Mouse (Mus musculus) lung, postnatal 10 days (tissue): ENCODE data around the gene Gse1.

Source experiments
- DNase-seq: peaks from one replicate; pipeline ENCODE4 v3.0.0; 2021

Gse1 gene

DNA sequence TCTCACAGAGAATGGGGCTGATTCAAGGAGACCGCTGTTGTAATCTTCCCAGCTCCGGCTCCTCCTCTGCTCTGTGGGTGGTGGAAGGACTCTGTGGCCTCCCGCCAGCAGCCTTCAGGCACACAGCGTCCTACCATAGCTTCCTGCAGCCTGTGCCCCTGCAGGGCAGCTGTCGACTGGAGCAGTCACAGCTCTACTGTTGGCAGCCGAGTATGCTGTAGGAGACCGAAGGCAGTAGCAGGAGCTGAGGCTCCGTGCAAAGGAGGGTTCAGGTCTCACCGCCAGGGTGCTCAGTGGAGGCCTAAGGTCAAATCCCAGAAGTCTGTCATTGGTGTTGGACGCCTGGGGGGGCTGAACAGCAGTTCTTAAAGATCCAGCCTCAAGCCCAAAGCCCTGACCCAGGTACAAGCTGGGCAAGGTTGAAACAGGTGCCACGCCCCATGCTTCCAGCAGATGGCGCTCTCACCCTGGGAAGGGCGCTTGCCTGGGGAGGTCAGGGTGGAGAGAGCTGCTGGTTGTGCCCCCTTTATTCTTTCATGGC lies 72.4 kb downstream of the Gse1 start:
- DNase-seq: peak; percentile 83

DNA sequence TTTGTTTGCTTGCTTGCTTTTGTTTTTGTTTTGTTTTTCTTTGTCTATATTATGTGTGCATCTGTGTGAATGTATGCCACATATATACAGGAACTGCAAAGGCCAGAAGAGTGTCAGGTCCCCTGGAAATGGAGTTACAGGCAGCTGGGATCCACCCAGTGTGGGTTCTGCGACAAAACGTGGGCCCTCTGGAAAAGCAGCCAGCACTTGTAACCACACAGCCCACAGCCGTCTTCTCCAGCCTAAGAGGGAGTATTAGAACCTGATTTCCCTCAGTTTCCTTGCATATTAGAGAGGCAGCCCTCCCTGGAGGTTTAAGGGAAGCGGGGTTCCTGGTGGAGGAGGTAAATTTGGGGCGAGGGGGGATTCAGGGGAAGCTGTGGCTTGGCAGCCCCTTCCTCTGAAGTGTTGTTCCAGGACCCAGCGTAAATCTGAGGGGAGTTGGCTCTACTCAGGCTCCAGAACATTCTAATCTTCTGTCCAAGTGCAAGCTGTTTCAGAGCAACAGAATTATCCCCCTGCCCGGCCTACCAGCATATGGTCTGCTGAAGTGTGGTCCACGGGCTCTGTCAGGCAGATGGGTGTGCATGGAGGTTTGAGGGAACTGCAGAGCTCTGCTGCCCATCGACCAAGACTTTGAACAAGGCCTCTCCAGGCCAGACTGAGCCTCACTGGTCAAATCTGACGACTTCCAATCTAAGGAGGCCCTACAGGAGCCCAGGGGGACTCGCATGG lies 74.9 kb downstream of the Gse1 start:
- no peak for DNase-seq

DNA sequence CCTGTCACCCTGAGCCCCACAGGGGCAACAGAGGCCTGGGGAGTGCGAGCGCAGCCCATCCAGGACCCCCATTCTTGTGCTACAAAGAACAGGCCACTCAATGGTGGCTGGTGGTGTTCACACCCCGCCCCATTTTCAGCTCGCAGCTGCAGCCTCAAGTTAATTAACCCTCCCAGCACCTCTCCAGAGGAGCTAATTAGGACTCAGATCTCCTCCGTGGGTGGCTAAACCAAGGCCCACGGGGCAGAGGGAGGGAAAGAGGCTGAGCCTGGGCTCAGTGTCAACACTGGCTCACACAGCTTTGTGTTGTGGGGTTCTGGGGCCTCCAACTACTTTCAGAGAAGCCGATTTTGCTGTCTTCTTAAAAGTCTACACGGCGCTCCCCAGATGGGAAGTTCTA lies 75.8 kb downstream of the Gse1 start:
- no peak for DNase-seq

DNA sequence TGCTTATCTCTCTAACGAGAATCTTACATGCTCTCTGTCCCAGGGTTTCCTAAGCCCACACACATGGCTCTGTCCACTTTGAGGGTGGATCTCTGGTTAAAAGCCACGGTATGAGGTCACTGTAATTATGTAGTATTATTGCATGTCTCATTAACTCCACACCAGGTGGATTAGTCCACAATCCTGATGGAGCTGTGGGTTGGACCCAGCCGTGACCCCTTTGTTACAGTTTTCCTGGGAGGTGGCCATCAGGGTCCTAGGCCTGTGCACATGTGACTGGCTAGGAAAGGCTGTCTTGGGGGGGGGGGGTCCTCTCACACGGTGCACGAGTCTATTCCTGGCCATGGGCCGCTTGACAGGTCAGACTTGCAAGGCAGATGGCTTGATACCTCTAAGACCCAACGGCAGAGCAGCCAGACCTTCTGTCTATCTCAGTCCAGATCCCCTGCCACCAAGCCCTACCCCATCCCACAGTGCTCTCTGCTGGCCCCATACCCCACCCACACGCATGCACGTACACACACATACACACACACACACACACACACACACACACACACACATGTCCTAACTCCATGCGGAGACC lies 77.6 kb downstream of the Gse1 start:
- no peak for DNase-seq

DNA sequence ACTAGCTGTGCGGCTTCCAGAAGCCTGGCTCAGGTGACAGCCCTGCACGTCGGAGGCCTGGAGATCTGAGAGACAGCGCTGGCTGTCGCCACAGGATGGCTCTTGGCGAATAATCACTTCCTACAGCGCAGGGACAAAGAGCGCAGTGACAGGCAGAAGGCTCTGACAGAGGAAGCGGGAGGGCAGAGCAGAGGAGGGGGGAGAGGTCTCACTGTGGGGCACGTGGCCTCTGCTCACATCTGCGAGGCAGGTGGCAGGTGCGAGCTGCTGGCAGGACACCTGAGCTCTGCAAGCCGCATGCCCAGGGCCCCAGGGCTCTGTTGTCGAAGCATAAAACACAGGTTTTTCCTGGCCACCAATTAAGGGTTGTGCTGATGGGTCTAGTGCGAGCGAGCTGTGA lies 78.8 kb downstream of the Gse1 start:
- no peak for DNase-seq

DNA sequence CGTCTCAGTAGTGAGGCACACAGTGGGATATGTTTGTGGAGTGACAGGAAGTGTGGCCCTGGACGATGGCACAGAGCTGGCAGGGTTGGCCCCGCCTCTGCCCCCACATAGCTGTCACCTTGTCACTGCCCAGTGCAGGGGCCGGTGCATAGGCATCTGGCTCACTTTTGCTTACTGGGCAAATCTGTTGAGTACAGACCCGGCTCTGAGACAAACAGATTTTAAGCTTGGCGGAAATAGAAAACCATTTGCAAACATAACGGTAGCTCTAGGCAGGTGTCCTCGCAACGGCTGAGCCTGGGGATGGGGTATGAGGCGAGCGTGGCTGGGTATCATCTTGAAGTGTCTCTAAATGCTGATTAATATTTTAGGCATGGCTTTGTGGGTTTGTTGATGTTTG lies 79.3 kb downstream of the Gse1 start:
- DNase-seq: no peak

DNA sequence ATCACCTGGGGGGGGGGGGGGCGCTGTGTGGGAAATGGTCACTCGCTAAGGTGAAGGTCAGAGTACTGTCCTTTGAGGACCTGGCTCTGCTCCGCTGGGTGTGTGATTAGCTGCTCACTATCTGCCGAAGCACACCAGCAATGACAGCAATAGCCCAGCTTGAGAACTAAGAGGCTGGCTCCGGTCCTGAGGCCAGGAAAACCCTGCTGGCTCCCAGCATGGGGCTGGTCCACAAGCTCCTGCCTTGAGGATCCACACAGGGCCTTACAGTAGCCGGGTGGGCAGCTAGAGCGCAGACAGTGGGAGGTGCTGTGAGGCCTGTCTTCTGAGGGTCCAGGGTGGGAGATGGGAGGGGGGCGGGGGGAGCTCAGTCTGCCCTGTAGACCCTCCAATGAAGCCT lies 79.9 kb downstream of the Gse1 start:
- DNase-seq: no peak

DNA sequence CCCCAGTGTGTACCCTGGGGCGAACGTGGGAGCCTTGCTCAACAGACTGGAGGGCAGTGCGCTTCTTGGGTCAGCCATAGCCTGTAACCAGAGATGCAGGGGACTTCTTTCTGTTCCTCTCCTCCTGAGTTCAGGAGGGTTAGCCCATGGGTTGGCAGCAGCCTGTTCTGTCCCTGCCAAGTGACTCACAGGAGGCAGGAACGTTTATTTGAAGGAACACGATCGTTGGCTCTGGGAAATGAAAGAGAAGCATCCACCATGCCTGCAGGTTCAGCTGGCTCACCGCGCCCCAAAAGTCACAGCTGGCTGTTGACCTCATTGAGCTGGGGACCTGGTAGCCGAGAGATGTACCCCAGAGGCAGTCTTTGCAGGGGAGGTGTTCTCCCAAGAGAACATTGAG lies 80.3 kb downstream of the Gse1 start:
- peak; percentile 46 for DNase-seq

DNA sequence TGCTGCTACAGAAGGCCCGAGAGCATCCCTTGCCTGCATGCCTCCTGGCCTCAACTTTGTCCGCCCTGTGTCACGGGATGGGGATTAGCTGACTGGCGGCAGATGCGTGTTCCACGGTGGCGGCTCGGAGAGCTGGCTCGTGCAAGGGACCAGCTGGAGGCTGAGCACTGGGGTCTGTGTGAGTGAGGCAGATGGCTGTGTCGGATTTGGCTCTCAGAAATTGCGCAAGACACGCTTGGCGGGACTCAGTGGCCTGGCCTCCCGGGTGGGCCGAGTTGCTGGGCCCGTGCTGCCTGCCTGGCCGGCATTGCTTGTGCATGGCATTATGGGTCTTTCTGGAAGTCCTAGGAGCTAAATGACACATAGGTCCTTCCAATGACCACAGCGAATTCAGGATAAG lies 81.1 kb downstream of the Gse1 start:
- peak; percentile 86 for DNase-seq

DNA sequence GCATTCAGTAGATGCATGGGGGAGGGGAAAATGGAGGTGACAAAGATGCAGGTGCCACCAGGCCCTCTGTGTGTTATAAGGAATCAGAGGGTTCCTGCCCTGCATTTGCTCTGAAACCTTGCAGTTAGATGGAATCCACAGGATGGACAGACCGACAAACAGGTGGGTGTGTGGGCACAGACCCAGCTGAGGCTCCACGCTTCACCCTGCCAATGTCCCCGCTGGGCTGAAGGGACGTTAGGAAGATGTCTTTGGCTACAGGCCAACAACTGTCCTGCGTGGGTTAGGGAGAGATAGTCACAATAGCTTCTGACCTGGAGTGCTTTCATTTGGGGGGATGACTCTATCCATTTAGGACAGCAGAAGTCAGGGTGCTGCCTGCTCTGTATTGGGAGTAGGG lies 81.8 kb downstream of the Gse1 start:
- no peak for DNase-seq

DNA sequence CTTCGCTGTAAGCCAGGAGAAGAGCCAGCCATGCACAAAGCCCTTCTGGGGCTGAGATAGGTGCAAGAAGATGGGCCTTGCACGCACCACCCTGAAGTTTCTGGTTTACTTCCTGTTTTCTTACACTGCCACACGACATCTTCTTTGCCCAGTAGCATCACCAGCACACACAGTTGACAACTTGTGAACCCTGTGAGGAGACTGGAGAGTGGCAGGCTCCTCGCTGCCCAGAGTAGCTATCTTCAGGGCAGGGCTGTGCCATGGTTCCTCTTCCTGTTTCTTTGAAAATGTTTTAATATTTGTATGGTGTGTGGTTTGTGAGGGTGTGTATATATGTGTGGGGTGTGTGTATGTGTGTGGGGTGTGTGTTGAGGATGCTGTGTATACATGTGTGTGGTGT lies 84.2 kb downstream of the Gse1 start:
- no peak for DNase-seq

DNA sequence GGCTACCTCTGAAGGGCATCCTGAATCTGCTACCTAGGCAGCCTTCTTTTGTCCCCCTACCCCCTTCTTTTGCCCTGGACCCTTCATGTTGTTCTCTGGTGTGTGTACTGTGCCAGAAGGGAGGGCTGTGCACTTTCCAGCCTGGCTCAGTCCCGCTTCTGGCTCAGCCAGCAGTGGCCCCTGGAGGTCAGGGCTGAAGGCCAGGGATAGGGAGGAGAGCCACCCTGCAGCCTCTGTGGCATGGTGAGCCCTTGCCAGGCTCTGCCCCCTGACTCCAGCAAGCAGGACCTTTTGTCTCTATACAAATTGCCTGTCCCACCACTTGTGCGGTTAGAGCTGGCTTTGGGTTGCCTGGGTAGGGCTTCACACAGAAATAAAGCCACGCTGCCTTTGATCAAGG lies 85.4 kb downstream of the Gse1 start:
- no peak for DNase-seq

DNA sequence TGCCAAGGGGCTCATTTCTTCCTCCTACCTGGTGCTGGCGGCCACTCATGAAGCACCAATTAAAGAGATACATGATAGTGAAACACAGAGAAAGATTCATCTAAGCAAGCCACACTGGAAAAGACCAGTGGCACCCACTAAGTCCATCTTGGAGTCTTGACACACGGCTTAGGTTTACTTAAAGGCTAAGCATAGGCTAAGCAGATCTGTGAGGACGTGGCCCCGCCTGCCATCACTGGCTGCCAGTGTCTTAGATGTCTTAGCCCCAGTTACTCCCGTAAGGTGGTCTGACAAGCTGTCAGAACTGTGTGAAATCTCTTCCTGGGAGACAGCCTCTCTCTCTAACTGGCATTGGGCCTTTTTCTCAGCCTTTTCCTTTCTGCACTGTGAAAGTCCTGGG lies 86.7 kb downstream of the Gse1 start:
- DNase-seq: no peak

DNA sequence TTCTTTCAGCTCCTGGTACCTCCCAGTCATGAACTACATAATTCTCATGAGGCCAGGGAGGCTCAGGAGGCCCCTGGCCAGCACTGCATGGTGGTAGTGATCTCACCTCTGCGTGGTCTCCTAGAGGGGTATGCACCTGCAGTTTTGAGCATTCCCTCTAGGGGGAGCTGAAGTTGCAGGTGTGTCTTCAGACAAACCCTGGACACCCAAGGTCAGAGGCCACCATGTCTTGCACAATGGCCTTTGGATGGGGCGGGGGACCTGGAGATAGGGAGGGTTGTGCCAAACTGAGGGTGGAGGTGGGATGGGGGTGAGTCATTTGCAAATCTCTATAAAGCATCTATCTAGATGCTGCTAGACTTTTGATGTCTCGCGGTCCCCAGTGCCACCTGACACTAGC lies 87.4 kb downstream of the Gse1 start:
- DNase-seq: no peak

DNA sequence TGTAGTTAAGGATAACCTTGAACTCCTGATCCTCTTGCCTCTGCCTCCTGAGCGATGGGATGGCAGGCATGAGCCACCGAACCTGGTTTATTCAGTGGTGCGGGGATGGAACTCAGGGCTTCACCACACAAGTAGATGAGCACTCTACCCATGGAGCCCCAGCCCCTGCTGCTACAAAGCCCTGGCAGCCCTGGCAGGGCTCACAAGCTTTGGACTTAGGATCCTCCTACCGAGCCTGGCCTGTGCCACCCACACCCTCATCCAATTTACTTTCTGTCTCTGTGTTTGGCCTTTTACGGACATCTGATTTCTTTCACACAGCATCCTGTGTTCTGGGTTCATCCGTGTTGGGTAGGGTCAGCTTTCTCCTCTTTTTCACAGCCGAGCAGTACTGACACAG lies 88.5 kb downstream of the Gse1 start:
- no peak for DNase-seq

DNA sequence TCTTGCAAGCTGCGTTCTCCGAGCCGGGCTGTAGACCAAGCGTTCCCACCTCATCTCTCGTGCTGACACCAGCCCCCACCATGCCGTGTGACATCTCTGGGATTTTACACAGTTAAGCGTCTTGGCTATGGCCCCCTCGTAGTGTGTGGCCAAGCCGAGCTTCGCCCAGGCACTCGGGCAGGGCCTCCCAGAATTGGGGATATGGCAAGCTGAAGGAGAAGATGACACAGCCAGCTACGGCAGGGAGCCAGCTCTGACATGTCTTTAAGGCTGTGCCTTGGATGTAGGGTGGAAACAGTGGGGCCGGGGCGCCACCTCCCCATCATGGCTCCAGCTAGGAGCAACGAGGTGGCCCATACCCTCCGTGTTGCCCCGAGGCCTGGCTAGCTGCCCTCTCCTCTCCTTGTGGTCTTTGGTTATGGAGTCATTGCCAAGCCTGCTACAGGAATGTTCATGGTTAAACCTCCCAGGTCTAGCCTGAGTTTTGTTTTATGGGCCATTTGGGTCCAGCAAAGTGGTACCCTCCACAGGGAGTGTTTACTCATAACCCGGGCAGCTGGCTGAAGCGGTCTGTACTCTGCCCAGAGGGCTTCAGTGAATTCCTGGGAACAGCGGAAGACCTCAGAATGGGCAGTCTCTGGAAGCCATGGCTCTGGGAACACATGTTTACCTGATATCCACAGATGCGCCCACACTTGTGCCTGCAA lies 89.0 kb downstream of the Gse1 start:
- DNase-seq: peak; percentile 55

DNA sequence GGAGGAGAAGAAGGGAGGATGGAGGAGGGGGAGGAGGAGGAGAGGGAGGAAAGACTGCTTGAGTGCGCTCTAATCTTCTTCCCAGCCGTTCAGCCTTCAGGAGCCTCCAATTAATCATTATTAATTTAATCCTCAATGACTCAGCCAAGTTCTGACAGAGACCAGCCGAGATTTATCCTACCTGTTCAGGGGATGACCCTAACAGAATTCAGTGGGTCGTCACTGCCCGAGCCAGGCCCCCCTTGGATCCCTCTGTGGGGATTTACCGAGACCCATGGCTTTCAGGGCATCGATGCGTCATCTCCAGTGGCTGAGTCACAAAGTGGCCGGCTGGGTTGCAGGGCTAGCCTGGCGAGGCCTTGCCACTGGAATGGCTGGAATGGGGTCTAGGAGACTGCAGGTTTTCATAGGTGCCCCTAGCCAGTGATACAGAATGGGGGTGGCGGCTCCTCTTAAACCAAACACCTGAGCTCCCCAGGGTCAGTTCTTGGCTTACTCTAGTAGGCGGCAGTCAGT lies 90.3 kb downstream of the Gse1 start:
- DNase-seq: no peak

DNA sequence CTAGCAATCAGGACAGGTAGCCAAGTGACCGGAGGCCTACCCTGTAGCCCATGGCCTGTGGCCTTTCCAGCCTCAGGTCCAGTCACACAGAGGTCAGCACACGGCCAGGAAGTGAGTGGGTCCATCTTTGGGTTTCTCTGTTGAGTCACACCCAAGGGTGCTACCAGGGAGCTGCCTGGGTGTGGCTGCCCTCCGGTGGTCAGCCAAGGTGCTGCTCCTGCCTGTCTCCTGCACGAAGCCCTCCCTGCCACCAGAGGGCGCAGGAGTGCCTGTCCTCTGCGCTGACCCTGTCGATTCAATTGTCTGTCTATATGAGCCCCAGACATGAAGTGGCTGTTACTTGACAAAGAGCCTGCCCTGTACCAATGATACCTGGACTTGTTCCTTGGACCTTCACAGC lies 91.2 kb downstream of the Gse1 start:
- peak; percentile 82 for DNase-seq

DNA sequence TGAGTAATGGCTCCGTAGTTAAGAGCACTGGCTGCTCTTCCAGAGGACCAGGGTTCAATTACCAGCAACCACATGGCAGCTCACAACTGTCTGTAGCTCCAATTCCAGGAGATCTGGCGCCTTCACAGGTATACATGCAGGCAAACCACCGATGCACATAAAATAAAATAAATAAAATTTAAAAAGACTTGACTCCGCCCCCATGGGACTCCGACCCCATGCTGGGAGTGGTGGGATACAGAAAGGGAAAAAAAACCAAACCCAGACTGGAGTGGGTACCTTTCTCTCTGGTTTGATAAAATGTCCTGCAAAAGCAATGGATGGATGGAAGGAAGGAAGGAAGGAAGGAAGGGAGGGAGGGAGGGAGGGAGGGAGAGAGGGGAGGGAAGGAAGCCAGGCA lies 91.9 kb downstream of the Gse1 start:
- no peak for DNase-seq

DNA sequence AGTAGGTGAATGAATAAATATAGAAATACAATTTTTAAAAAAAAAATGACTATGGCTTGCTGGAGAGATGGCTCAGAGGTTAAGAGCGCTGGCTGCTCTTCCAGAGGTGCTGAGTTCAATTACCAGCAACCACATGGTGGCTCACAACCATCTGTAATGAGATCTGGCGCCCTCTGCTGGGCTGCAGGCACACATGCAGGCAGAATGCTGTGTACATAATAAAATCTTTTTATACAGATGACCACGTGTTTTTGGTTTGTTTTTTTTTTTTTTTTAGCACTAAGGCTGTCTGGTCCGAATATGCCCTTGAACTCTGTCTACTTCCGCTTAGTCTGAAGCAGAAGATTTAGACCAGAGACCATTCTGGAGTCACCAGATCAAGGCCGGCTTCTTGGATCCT lies 93.5 kb downstream of the Gse1 start:
- DNase-seq: no peak

DNA sequence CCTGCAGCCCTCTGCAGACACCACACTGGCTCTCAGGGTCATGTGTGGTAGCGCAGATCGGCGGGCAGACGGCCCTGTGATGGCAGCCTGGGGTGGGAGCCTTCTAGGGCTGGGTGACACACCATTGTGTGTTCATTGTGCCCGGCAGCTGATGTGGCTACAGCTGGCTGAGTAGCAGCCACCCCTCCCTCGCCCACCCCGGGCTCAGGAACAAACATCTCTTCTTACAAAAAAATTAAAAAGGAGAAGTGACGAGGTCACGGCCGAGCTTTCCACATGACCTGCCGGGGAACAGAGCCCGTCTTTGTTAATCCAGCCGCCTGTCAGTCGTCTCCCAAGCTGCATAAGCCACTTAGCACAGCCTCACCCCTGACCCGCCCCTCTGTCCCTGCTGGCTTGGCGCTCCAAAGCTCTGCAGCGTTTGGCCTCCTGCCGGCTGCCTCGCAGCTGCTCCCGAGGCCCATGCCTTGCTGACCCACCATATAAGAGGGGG lies 94.7 kb downstream of the Gse1 start:
- peak; percentile 83 for DNase-seq

DNA sequence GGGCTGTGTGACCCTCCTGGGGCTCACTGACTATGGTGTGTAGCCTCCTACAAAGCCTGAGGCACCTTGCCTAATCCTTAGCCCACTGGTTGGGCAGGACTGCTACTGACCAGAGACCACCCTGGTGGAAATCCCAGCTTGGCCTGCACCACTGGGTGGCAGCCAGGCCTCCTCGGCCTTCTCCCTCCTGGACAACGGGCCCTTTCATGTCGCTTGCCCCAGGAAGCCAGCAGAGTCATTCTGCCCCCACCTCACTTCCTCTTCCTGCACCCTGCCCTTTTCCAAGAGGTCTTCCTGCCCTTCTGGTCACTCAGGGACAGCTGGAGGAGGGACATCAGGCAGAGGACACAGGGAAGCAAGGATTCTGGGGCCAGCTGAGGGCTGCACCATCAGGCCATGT lies 96.3 kb downstream of the Gse1 start:
- peak; percentile 73 for DNase-seq

DNA sequence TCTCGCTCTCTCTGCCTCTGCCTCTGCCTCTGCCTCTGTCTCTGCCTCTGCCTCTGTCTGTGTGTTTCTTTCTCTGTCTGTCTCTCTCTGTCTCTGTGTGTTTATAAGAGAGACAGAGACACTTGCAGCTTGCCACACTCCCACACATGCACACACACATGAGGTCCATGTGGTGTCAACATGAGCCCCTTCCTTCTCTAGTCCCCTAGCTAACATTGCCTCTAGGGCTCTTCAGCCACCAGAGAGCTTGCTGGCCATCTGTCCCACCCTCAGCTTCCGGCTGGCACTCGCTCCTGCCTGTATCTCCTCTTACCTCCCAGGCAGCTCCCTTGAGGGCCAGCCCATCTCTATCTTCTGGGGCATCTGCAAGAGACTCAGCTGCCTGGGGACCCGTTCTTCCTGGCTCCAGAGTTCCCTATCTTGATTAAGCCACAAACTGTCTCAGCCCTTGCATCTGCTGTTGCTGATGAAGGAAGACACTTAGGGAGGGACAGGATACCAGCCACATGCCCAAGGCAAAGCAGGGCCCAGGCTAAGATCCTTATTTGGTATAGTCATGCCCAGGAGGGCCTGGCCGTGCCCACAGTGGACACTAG lies 97.0 kb downstream of the Gse1 start:
- no peak for DNase-seq
